Mouse (Mus musculus) brain, embryonic 18.5 days (tissue): ENCODE measurements around the gene Olfr1537.

Experiments
- DNase-seq: peaks from one replicate; pipeline ENCODE4 v3.0.0-alpha.2; 2012; ENCODE audit warnings: low read depth, low spot score

The Olfr1537 gene

DNA sequence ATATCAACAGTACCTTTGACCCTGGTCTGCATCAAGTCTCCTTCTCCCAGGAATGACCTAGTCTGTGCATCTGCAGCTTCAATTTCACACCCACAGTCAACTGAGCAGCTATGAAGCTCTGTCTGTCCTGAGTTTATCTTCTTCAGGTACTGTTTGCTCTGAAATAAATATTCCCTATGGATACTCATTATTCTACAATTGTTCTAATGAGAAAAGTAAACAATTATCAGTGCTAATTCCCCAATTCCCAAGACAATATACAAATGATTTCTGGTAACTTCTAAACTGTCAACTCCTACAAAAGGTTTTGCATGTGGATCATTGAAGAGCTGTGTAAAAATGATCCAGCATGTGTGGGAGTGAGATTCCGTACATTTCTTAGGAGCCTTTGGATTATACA lies at the start of gene Olfr1537:
TSS of gene Olfr1537 (minus strand) at position 101 of the 400 bp plus-strand sequence.
- DNase-seq: no peak

DNA sequence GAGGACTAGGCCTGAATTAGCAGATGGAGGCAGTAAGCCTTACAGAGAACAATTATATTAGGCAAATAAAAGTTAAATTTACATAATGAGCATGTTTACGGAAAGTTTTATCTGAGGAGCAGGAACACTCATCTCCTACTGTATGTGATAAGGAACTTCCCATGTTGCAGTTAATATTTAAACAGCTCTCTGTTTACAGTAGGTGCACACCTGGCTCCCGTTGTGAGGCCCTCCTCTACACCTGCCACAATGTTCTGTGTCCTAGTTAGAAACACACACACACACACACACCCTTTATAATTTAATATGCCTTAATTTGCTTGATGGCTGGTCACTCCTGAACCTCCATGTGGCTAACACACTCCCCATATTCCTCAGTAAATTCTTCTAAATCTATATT lies 37.3 kb upstream of the Olfr1537 start:
- no peak for DNase-seq

- DNase-seq: no peak
Observed at GRCm38 (mm10) chr9:39276718-39277117, 26.9 kb upstream of the Olfr1537 start, which contains the start of gene Olfr945. Olfr945 (minus strand) TSS chr9:39276818.

- no peak for DNase-seq
Observed at GRCm38 (mm10) chr9:39201620-39202019, 48.2 kb downstream of the Olfr1537 start, which contains the start of gene Olfr944. Olfr944 (plus strand) TSS chr9:39201920.
